Mouse (Mus musculus) kidney, adult 9 months (tissue): ENCODE data around the gene Tomm20.

ENCODE experiments used
- DNase-seq: peaks from one replicate; pipeline ENCODE4 v3.0.0; 2022

The Tomm20 gene

GRCm38 (mm10) chr8:126881641-126882140, 64.0 kb downstream of the Tomm20 start:
- no peak for DNase-seq
